Mouse (Mus musculus): Measurements from ENCODE around the gene Pdss2.

DNA sequence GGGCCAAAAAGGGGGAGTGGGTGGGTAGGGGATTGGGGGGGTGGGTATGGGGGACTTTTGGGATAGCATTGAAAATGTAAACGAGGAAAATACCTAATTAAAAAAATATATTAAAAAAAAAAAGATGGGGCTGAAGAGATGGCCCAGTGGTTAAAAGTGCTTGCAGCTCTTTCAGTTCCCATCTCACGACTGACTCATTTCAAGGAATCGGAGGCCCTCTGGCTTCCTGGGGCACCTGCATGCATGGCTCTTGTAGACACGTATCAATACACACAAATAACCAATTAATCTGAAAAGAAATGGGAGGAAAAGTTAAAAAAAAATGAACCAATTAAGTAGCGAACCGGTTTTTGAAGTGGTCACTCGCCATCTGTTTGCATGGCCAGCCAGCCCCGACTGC is 155.5 kb downstream of the Pdss2 start:
- no peak for TF ChIP-seq CTCF (IDR thresholded peaks at IDR 0.05; ENCODE audit: low read depth, low read length)
- TF ChIP-seq TAL1 (conservative IDR thresholded peaks at IDR 0.05; ENCODE audit: low read depth, low read length), result no peak
- no peak for TF ChIP-seq GATA1 (IDR thresholded peaks at IDR 0.05; ENCODE audit: borderline replicate concordance, low read length)
